Mouse (Mus musculus) neural tube, embryonic 14.5 days (tissue): ENCODE data around the gene Pgap3. TPM values are rescaled to one million over a fixed set of nuclear protein-coding genes. Genes with fewer than 3 reads are reported as not detected.

Experiments
- ATAC-seq: fragments of 200-750 bp; cut with Nextera tagmentation; 2 replicates; pipeline ENCODE4 v1.8.0; 2017; ENCODE audit warnings: low read depth, mild to moderate bottlenecking, moderate TSS enrichment, moderate library complexity
- H3K27ac ChIP-seq: fragments of 300-500 bp; sonication (generic); 2 replicates; pipeline ENCODE4 v1.5.1; 2014; ENCODE audit warnings: low read depth, mild to moderate bottlenecking, control low read depth, low read length, moderate library complexity, mixed read lengths
- H3K27me3 ChIP-seq: fragments of 300-500 bp; sonication (generic); 2 replicates; pipeline ENCODE4 v1.6.1; 2014; ENCODE audit warnings: low read length; ENCODE audit not compliant: control insufficient read depth, insufficient read depth
- H3K36me3 ChIP-seq: fragments of 300-500 bp; sonication (generic); 2 replicates; pipeline ENCODE4 v1.6.1; 2014; ENCODE audit warnings: low read length, mixed read lengths; ENCODE audit not compliant: control insufficient read depth, insufficient read depth
- H3K4me1 ChIP-seq: fragments of 300-500 bp; sonication (generic); 2 replicates; pipeline ENCODE4 v1.6.1; 2014; ENCODE audit warnings: low read length; ENCODE audit not compliant: control insufficient read depth, insufficient read depth
- H3K4me2 ChIP-seq: fragments of 300-500 bp; sonication (generic); 2 replicates; pipeline ENCODE4 v1.6.1; 2014; ENCODE audit warnings: mild to moderate bottlenecking, low read depth, low read length, control low read depth
- H3K4me3 ChIP-seq: fragments of 300-500 bp; sonication (generic); 2 replicates; pipeline ENCODE4 v1.5.1; 2014; ENCODE audit warnings: low read depth, low read length, control low read depth, mixed read lengths
- H3K9ac ChIP-seq: fragments of 300-500 bp; sonication (generic); replicated peaks from 2 replicates; pipeline ENCODE4 v1.6.1; 2014; ENCODE audit warnings: low read depth, mild to moderate bottlenecking, control low read depth, low read length, mixed read lengths
- H3K9me3 ChIP-seq: fragments of 300-500 bp; sonication (generic); 2 replicates; pipeline ENCODE4 v1.6.1; 2016; ENCODE audit warnings: low read length; ENCODE audit not compliant: control insufficient read depth
- WGBS: fragments of 180-500 bp; shearing (Covaris S2); extraction: QIAGEN DNeasy Blood & Tissue Kit; methylation state at CpG from one replicate; pipeline ENCODE4 v1.1.7; 2014; 5-methylcytosine and 5-hydroxymethylcytosine counted together
- polyA plus RNA-seq: library from polyadenylated mRNA; unstranded; fragments of >200 nt; fragmentation: Nextera tagmentation; extraction: Ambion mirVana; gene quantifications from 2 replicates; pipeline ENCODE4 v1.2.1, GENCODE M21; 2014

Pgap3 gene
- polyA plus RNA-seq, 1 experiment from 2014 or later: 6.2 TPM

- H3K27ac ChIP-seq: no peak overlapping the region
- no peak for ATAC-seq
- H3K4me1 ChIP-seq: peaks cover 14% of the 10 kb centered on the region
- H3K9ac ChIP-seq: no peak overlapping the region
- no peak overlapping the region for H3K4me2 ChIP-seq
- H3K27me3 ChIP-seq: peaks cover 7% of the 10 kb centered on the region
- 91% methylated on average over 1 of the region's 1 CpGs for WGBS
- H3K4me3 ChIP-seq: no peak overlapping the region
- no peaks in the 10 kb centered on the region for H3K36me3 ChIP-seq
- H3K9me3 ChIP-seq: no peaks in the 10 kb centered on the region
Measured at GRCm38 (mm10) chr11:98417074-98417473, 16.8 kb upstream of the Pgap3 start.

- Histone ChIP-seq H3K9me3 (no peaks in the 10 kb centered on the region), H3K36me3 (no peaks in the 10 kb centered on the region), H3K27ac (no peak overlapping the region), H3K4me1 (peaks cover 14% of the 10 kb centered on the region), H3K27me3 (peaks cover 10% of the 10 kb centered on the region), H3K9ac (no peak overlapping the region), H3K4me2 (peak overlapping the region; percentile 94; the same call in 1 of the 2 replicates), H3K4me3 (no peak overlapping the region)
- ATAC-seq: no peak
- WGBS: 15% methylated on average over 2 of the region's 2 CpGs
Measured at GRCm38 (mm10) chr11:98414162-98414561, 13.9 kb upstream of the Pgap3 start.

- 7% methylated on average over 7 of the region's 7 CpGs for WGBS
- Histone ChIP-seq H3K36me3 (no peaks in the 10 kb centered on the region), H3K4me3 (peak overlapping the region; percentile 54; the same call in 1 of the 2 replicates), H3K4me2 (peak overlapping the region; percentile 94; the same call in 1 of the 2 replicates), H3K4me1 (peaks cover 14% of the 10 kb centered on the region), H3K27me3 (peaks cover 10% of the 10 kb centered on the region), H3K27ac (no peak overlapping the region), H3K9me3 (no peaks in the 10 kb centered on the region), H3K9ac (no peak overlapping the region)
- no peak for ATAC-seq
Measured at GRCm38 (mm10) chr11:98413731-98414130, 13.4 kb upstream of the Pgap3 start.

- Histone ChIP-seq H3K4me2 (peak overlapping the region; percentile 94), H3K27me3 (peaks cover 10% of the 10 kb centered on the region), H3K36me3 (no peaks in the 10 kb centered on the region), H3K27ac (peak overlapping the region; percentile 63; the same call in 1 of the 2 replicates), H3K9me3 (no peaks in the 10 kb centered on the region), H3K4me3 (peak overlapping the region; percentile 54), H3K4me1 (peaks cover 14% of the 10 kb centered on the region), H3K9ac (peak overlapping the region; percentile 63)
- ATAC-seq: peak; percentile 71; the same call in 1 of the 2 replicates
- WGBS: under 1% methylated on average over 39 of the region's 40 CpGs
Measured at GRCm38 (mm10) chr11:98412797-98413301, 12.6 kb upstream of the Pgap3 start.

GRCm38 (mm10) chr11:98412273-98412796 is 12.0 kb upstream of the Pgap3 start, which contains the start of gene Erbb2:
TSS of gene Erbb2 (plus strand) at chr11:98412470.
- Histone ChIP-seq H3K4me2 (peak within 1 kb of the TSS; percentile 94), H3K36me3 (no peaks in the 10 kb centered on the region), H3K4me1 (peaks cover 14% of the 10 kb centered on the region), H3K27ac (peak within 1 kb of the TSS; percentile 63; the same call in 1 of the 2 replicates), H3K27me3 (peaks cover 10% of the 10 kb centered on the region), H3K9me3 (no peaks in the 10 kb centered on the region), H3K4me3 (peak within 1 kb of the TSS; percentile 54), H3K9ac (peak within 1 kb of the TSS; percentile 63)
- WGBS: under 1% methylated on average over 22 of the region's 49 CpGs
- peak; percentile 70 for ATAC-seq

- H3K4me1 ChIP-seq: peaks cover 14% of the 10 kb centered on the region
- H3K4me2 ChIP-seq: no peak overlapping the region; the same call in 1 of the 2 replicates
- peaks cover 10% of the 10 kb centered on the region for H3K27me3 ChIP-seq
- no peak overlapping the region for H3K4me3 ChIP-seq
- peak; percentile 67; the same call in 1 of the 2 replicates for ATAC-seq
- no peaks in the 10 kb centered on the region for H3K36me3 ChIP-seq
- H3K9ac ChIP-seq: no peak overlapping the region
- 2% methylated on average over 10 of the region's 10 CpGs for WGBS
- H3K27ac ChIP-seq: no peak overlapping the region
- no peaks in the 10 kb centered on the region for H3K9me3 ChIP-seq
Measured at GRCm38 (mm10) chr11:98409341-98409822, 9.1 kb upstream of the Pgap3 start.

- no peak for ATAC-seq
- H3K27ac ChIP-seq: no peak overlapping the region
- H3K27me3 ChIP-seq: peaks cover 10% of the 10 kb centered on the region
- H3K9me3 ChIP-seq: no peaks in the 10 kb centered on the region
- no peak overlapping the region for H3K9ac ChIP-seq
- H3K4me2 ChIP-seq: 0 out of 2 replicates have a peak overlapping the region, but pooled peaks have one; percentile 2
- no peak overlapping the region for H3K4me3 ChIP-seq
- 58% methylated on average over 8 of the region's 8 CpGs for WGBS
- H3K4me1 ChIP-seq: peaks cover 10% of the 10 kb centered on the region
- H3K36me3 ChIP-seq: no peaks in the 10 kb centered on the region
Measured at GRCm38 (mm10) chr11:98408872-98409271, 8.6 kb upstream of the Pgap3 start.

- H3K27me3 ChIP-seq: peaks cover 3% of the 10 kb centered on the region; the same call in 1 of the 2 replicates
- ATAC-seq: no peak
- H3K9ac ChIP-seq: no peak overlapping the region
- H3K4me3 ChIP-seq: no peak overlapping the region
- H3K27ac ChIP-seq: no peak overlapping the region
- no peaks in the 10 kb centered on the region for H3K9me3 ChIP-seq
- 79% methylated on average over 6 of the region's 6 CpGs for WGBS
- H3K4me2 ChIP-seq: no peak overlapping the region
- no peaks in the 10 kb centered on the region for H3K4me1 ChIP-seq
- no peaks in the 10 kb centered on the region for H3K36me3 ChIP-seq
Measured at GRCm38 (mm10) chr11:98406621-98407020, 6.3 kb upstream of the Pgap3 start.

- no peaks in the 10 kb centered on the region for H3K36me3 ChIP-seq
- no peaks in the 10 kb centered on the region for H3K27me3 ChIP-seq
- peak overlapping the region; percentile 79 for H3K4me2 ChIP-seq
- H3K4me1 ChIP-seq: peaks cover 6% of the 10 kb centered on the region; the same call in 1 of the 2 replicates
- peak overlapping the region; percentile 50 for H3K4me3 ChIP-seq
- ATAC-seq: no peak; the same call in 1 of the 2 replicates
- H3K9ac ChIP-seq: peak overlapping the region; percentile 69
- peak overlapping the region; percentile 90 for H3K27ac ChIP-seq
- H3K9me3 ChIP-seq: no peaks in the 10 kb centered on the region
- 56% methylated on average over 3 of the region's 3 CpGs for WGBS
Measured at GRCm38 (mm10) chr11:98400816-98401215, 526 bp upstream of the Pgap3 start.
